Mouse (Mus musculus): Measurements from ENCODE around the gene 2310034G01Rik. TPM values are rescaled to one million over a fixed set of nuclear protein-coding genes. Genes with fewer than 3 reads are reported as not detected.

The 2310034G01Rik gene
- total and polyA plus RNA-seq, 3 experiments, result 1.1 to 1.6 (median 1.4) TPM

DNA sequence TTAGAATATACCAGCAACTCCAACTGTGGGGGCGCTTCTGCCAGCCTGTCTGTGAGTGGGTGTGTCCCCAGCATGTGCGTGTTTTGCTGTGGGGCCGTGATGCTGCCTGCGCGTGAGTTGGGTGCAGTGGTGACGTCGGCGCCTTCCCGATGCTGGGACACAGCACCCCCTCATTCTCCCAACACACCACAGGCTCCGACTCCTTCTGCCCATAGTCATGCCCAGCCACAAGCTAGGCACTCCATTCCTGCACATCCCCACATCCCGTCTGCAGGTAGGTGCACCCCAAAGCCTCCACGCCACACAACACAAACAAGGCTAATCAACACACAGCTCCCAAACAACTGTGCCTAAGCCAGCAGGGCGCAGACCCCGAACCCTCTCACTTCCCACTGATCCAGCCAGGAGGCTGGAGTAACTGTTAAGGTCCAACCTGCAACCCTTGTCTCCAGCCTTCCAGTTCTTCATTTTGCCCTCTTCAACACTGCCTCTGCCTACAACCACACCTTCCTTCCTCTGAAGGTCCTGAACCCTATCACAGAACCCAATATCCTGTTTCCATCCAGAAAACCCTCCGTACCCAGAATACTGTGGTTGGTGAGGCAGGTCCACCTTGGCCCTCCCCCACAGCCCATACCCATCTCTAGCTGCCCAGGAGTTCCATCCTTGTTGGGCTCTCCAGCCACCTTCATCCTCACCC is 33.1 kb downstream of the 2310034G01Rik start:
- H3K4me2 ChIP-seq (ENCODE audit: insufficient read depth, low read depth, poor library complexity, severe bottlenecking), result no peak overlapping the region
- no peaks in the 10 kb centered on the region for H3K79me2 ChIP-seq (replicated peaks; ENCODE audit: control insufficient read depth, extremely low read depth, insufficient read depth, poor library complexity, severe bottlenecking)
- dilution Hi-C loops (cut with MboI; ENCODE audit: extremely low pct_ligation_motif_present, extremely low pct_unique_long_range_greater_than_20kb, low sequenced_read_pairs) (no loop called here), in situ Hi-C loops (cut with MboI; ENCODE audit: low pct_ligation_motif_present, low pct_unique_long_range_greater_than_20kb, low sequenced_read_pairs) (no loop called here)
- H3K4me1 ChIP-seq (ENCODE audit: control insufficient read depth in 1 of 2, insufficient read depth in 2 of 2), result peaks cover 3 to 76% of the 10 kb centered on the region in 2 experiments; a peak in 2 of 4 replicates
- H3K4me3 ChIP-seq (replicated peaks in 1 of 3; ENCODE audit: low read depth in 2 of 3, low read length in 2 of 3, poor library complexity in 1 of 3), result no peak overlapping the region
- H3K27me3 ChIP-seq (replicated peaks), result no peaks in the 10 kb centered on the region
- H3K9ac ChIP-seq (ENCODE audit: insufficient read depth, low read depth), result no peak overlapping the region
- no peak overlapping the region for H3K27ac ChIP-seq (ENCODE audit: insufficient read depth, low read depth)
- no peak for TF ChIP-seq MAFK (IDR thresholded peaks at IDR 0.05; ENCODE audit: insufficient replicate concordance, low read length)
- H3K36me3 ChIP-seq (replicated peaks in 1 of 2; ENCODE audit: control insufficient read depth in 1 of 2, insufficient read depth in 1 of 2, low read length in 1 of 2), result peaks cover 25 to 49% of the 10 kb centered on the region in 2 experiments
- DNase-seq (ENCODE audit: extremely low read depth), result no peak
- peaks cover 8% of the 10 kb centered on the region for H3K9me3 ChIP-seq (replicated peaks; ENCODE audit: low read length)

DNA sequence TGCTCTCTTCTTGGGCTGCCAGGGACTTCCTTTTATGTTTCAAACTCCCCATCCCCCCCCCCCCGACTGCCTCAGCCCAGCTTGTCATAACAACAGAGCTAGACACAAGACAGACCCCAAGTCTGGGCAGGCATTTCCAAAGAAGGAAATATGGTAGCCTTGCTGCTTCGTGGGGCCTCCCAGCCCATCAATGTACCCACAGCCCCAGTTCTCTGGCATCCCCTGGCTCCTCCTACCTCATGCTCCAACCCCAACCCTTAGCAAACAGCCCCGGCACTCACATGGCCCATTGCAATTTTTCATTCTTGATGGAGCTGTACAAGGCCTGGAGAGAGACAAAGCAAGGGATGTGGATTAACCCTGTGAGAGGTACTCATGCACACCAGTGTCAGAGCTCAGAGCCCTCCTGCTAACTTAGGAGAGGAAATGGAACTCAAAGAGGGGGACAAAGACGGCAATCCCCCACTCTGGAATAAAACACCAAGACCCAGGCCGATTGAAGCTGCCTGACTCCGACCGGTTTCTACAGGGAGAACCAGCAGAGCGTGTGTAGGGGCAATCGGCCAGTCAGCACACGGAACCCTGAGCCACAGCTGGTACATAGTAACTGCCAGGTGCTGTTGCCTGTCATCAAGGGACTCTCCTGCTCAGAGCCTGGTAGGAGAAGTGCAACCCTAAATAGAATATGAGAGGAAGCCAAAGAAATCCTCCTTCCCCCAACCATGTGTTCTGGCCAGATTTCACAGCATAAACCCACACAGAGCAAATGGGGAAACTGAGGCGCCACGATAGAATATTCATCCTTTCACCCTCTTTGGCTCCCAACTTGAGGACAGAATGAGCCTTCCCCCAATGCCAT is 34.1 kb downstream of the 2310034G01Rik start:
- peak; percentile 61 for DNase-seq (ENCODE audit: extremely low read depth)
- Histone ChIP-seq H3K9ac (ENCODE audit: insufficient read depth, low read depth) (no peak overlapping the region), H3K27me3 (replicated peaks) (no peaks in the 10 kb centered on the region), H3K4me3 (replicated peaks in 1 of 3; ENCODE audit: low read depth in 2 of 3, low read length in 2 of 3, poor library complexity in 1 of 3) (no peak overlapping the region), H3K79me2 (replicated peaks; ENCODE audit: control insufficient read depth, extremely low read depth, insufficient read depth, poor library complexity, severe bottlenecking) (no peaks in the 10 kb centered on the region), H3K9me3 (replicated peaks; ENCODE audit: low read length) (peaks cover 8% of the 10 kb centered on the region), H3K4me1 (ENCODE audit: control insufficient read depth in 1 of 2, insufficient read depth in 2 of 2) (peaks cover 0 to 66% of the 10 kb centered on the region in 2 experiments; a peak in 2 of 4 replicates), H3K36me3 (replicated peaks in 1 of 2; ENCODE audit: control insufficient read depth in 1 of 2, insufficient read depth in 1 of 2, low read length in 1 of 2) (peaks cover 35 to 59% of the 10 kb centered on the region in 2 experiments), H3K27ac (ENCODE audit: insufficient read depth, low read depth) (no peak overlapping the region), H3K4me2 (ENCODE audit: insufficient read depth, low read depth, poor library complexity, severe bottlenecking) (no peak overlapping the region)
- 0 out of 2 replicates have a peak, but pooled peaks have one; percentile 17 for TF ChIP-seq EP300 (IDR thresholded peaks at IDR 0.05; ENCODE audit: low read length)
- TF ChIP-seq ZMIZ1 (IDR thresholded peaks at IDR 0.05; ENCODE audit: low read depth, low read length), result no peak
- TF ChIP-seq MAFK (IDR thresholded peaks at IDR 0.05; ENCODE audit: insufficient replicate concordance, low read length), result no peak
- no peak for TF ChIP-seq CTCF (conservative IDR thresholded peaks at IDR 0.05 in 1 of 2, IDR thresholded peaks at IDR 0.05 in 1 of 2; ENCODE audit: low read depth in 2 of 2, low read length in 2 of 2)
- TF ChIP-seq ZC3H11A (IDR thresholded peaks at IDR 0.05; ENCODE audit: low read depth, low read length), result no peak
- peak; percentile 38; the same call in 1 of the 2 replicates for TF ChIP-seq MXI1 (IDR thresholded peaks at IDR 0.05; ENCODE audit: low read depth, low read length)
- peak; percentile 63 for TF ChIP-seq ETS1 (conservative IDR thresholded peaks at IDR 0.05; ENCODE audit: low read depth, low read length)
- TF ChIP-seq USF2 (conservative IDR thresholded peaks at IDR 0.05; ENCODE audit: low read depth, low read length), result no peak
- TF ChIP-seq TCF12 (IDR thresholded peaks at IDR 0.05; ENCODE audit: low read depth, low read length), result 0 out of 2 replicates have a peak, but pooled peaks have one; percentile 35
- 0 out of 2 replicates have a peak, but pooled peaks have one; percentile 32 for TF ChIP-seq SIN3A (IDR thresholded peaks at IDR 0.05; ENCODE audit: low read length)
- peak; percentile 69 for TF ChIP-seq MEF2A (IDR thresholded peaks at IDR 0.05; ENCODE audit: borderline replicate concordance, low read depth, low read length)
- TF ChIP-seq KAT2A (IDR thresholded peaks at IDR 0.05; ENCODE audit: insufficient replicate concordance, low read length), result no peak
- in situ Hi-C loops (cut with MboI; ENCODE audit: low pct_ligation_motif_present, low pct_unique_long_range_greater_than_20kb, low sequenced_read_pairs), result no loop called here
- dilution Hi-C loops (cut with MboI; ENCODE audit: extremely low pct_ligation_motif_present, extremely low pct_unique_long_range_greater_than_20kb, low sequenced_read_pairs), result no loop called here
